Mouse (Mus musculus) brain, embryonic 14.5 days (tissue): ENCODE results near the gene A430005L14Rik.

ENCODE experiments used
- CTCF ChIP-seq: fragments of 200-500 bp; IDR thresholded peaks from 2 replicates; pipeline ENCODE4 v1.5.1; 2012; ENCODE audit warnings: inconsistent platforms, mild to moderate bottlenecking, moderate library complexity, borderline replicate concordance; ENCODE audit not compliant: insufficient read depth, insufficient read length; ENCODE audit errors: extremely low read depth
- POLR2A ChIP-seq: fragments of 200-500 bp; IDR thresholded peaks from 2 replicates; pipeline ENCODE4 v1.6.1; 2012; ENCODE audit warnings: mild to moderate bottlenecking, inconsistent platforms, borderline replicate concordance; ENCODE audit not compliant: poor library complexity, insufficient read depth, insufficient read length, severe bottlenecking; ENCODE audit errors: extremely low read depth

- TF ChIP-seq CTCF (no peak), POLR2A (no peak)
Measured at GRCm38 (mm10) chr4:154007759-154008158, 50.7 kb downstream of the A430005L14Rik start.
